Mouse (Mus musculus) heart, embryonic 16.5 days (tissue): ENCODE measurements around the gene Olfr486. TPM values are rescaled to one million over a fixed set of nuclear protein-coding genes. Genes with fewer than 3 reads are reported as not detected.

Experiments used
- polyA plus RNA-seq: library from polyadenylated mRNA; unstranded; fragments of >200 nt; fragmentation: Nextera tagmentation; extraction: Ambion mirVana; gene quantifications from 2 replicates; pipeline ENCODE4 v1.2.1, GENCODE M21; 2015

The Olfr486 gene
- polyA plus RNA-seq, 1 experiment from 2014 or later = not detected

Other genes with a start within 250 kb of the Olfr486 start
- not detected in 2 replicates for gene Olfr473, start 242.3 kb downstream of the Olfr486 start, polyA plus RNA-seq
- not detected in 2 replicates for gene Olfr474, start 218.1 kb downstream of the Olfr486 start, polyA plus RNA-seq
- not detected in 2 replicates for gene Olfr476, start 207.9 kb downstream of the Olfr486 start, polyA plus RNA-seq
- gene Olfr477, start 186.0 kb downstream of the Olfr486 start, polyA plus RNA-seq = not detected in 2 replicates
- not detected in 2 replicates for gene Olfr478, start 138.8 kb downstream of the Olfr486 start, polyA plus RNA-seq
- not detected in 2 replicates for gene Olfr479, start 122.0 kb downstream of the Olfr486 start, polyA plus RNA-seq
- gene Olfr480, start 105.4 kb downstream of the Olfr486 start, polyA plus RNA-seq = not detected in 2 replicates
- gene Olfr481, start 92.9 kb downstream of the Olfr486 start, polyA plus RNA-seq = not detected in 2 replicates
- 0.13 TPM in 1 of 2 replicates, not detected in the other for gene Olfr482, start 75.2 kb downstream of the Olfr486 start, polyA plus RNA-seq
- not detected in 2 replicates for gene Olfr483, start 71.9 kb downstream of the Olfr486 start, polyA plus RNA-seq
- not detected in 2 replicates for gene Olfr484, start 45.3 kb downstream of the Olfr486 start, polyA plus RNA-seq
- gene Olfr485, start 12.9 kb downstream of the Olfr486 start, polyA plus RNA-seq = not detected in 2 replicates
- not detected in 2 replicates for gene Olfr487, start 41.9 kb upstream of the Olfr486 start, polyA plus RNA-seq
- not detected in 2 replicates for gene Olfr488, start 85.6 kb upstream of the Olfr486 start, polyA plus RNA-seq
- not detected in 2 replicates for gene Olfr490, start 116.2 kb upstream of the Olfr486 start, polyA plus RNA-seq
- not detected in 2 replicates for gene Olfr491, start 140.7 kb upstream of the Olfr486 start, polyA plus RNA-seq
- gene Olfr492, start 150.9 kb upstream of the Olfr486 start, polyA plus RNA-seq = not detected in 2 replicates
- not detected in 2 replicates for gene Olfr493, start 174.2 kb upstream of the Olfr486 start, polyA plus RNA-seq
- not detected in 2 replicates for gene Olfr494, start 192.6 kb upstream of the Olfr486 start, polyA plus RNA-seq
- gene Olfr495, start 220.4 kb upstream of the Olfr486 start, polyA plus RNA-seq = not detected in 2 replicates
- gene Olfr497, start 247.7 kb upstream of the Olfr486 start, polyA plus RNA-seq = not detected in 2 replicates